Mouse (Mus musculus) ES-E14 (cell line): ENCODE data around the gene Emc9.

Experiments used
- CHD2 ChIP-seq: IDR thresholded peaks from 2 replicates; pipeline ENCODE4 v1.6.1; 2014; ENCODE audit warnings: mild to moderate bottlenecking, low read depth, low read length, inconsistent platforms
- ZC3H11A ChIP-seq: IDR thresholded peaks from 2 replicates; pipeline ENCODE4 v1.6.1; 2012; ENCODE audit warnings: low read depth, mild to moderate bottlenecking, inconsistent platforms, low read length, borderline replicate concordance
- ZNF384 ChIP-seq: IDR thresholded peaks from 2 replicates; pipeline ENCODE4 v1.6.1; 2012; ENCODE audit warnings: low read depth, low read length, inconsistent platforms

- no peak for TF ChIP-seq ZNF384
- TF ChIP-seq CHD2: no peak
- TF ChIP-seq ZC3H11A: no peak
Observed at GRCm38 (mm10) chr14:55608339-55608738, 23.2 kb upstream of the Emc9 start.
